Mouse (Mus musculus): Measurements from ENCODE around the gene Slc5a5.

DNA sequence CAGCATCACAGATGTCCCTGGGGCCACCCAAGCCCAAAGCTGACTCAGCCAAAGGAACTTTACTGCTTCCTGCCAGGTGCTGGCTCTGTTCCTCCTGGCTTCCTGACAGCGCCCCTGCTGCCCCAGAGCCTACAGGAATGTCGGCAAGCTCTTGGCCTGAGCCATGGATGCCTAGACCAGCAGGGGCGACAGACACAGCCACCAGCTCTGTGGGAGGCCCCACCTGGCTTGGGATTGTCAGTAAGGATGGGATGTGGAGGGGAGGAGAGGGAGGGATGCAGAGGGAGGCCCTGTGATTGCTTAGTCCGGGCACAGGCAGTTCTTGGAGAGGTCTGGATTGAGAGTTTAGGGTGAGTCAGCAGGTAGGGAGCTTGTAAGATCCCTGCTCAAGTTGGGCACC, 12.4 kb downstream of the Slc5a5 start:
- TF ChIP-seq EP300 (IDR thresholded peaks at IDR 0.05; ENCODE audit: low read depth) (no peak), CTCF (IDR thresholded peaks at IDR 0.05; ENCODE audit: low read depth) (no peak)

Measured in liver, postnatal 0 days (tissue).